Mouse (Mus musculus) urinary bladder, adult 18-20 months (tissue): ENCODE data around the gene Trappc5.

Source experiments
- DNase-seq, 2 experiments: peaks; one replicate each; pipeline ENCODE4 v3.0.0; 2022; ENCODE audit warnings: low spot score in 2 of 2, mixed read lengths in 2 of 2

Gene Trappc5

DNA sequence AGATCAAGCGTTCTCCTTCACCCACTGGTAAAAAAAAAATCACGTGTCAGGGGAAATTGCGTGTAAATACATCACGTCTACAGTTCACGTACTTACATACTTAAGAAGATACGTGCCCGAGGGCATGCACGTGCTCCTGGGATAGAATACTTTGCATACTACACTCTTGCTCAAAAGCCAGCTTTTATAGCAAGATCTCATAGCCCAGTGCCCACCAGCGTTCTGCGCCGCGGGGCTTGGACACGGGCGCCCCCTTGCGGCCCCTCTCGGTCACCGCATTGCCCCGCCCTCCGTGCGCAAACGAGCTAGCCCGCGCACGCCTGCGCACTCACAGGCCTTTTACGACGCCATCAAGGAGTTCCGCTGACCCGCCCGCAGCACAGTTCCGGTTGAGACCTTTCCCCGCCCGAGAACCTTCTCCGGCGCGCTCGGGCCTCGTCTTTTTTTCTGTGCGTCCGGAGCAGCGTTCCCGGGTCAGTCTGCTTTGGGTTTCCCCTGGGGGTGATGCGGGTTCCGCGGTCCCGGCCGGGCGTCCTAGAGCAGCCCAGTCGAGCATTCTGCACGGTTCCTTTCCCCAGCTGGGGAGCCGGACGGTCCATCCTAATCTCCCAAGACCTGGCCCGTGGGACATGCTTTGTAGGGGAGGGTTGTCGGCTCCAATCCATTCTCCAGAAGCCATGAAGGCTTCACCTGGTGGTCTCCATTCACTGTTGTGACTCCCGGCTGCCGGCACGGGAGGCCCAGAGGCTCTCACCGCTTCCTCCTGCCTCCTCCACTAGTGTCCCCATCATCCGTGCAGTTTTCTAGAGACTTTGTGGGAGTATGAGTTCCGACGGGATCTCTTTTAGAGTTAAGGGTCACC lies at the start of gene Trappc5:
Gene Trappc5 (plus strand): TSS at position 169 of the 862 bp plus-strand sequence.
- peak; percentile 86 to 91 for DNase-seq

DNA sequence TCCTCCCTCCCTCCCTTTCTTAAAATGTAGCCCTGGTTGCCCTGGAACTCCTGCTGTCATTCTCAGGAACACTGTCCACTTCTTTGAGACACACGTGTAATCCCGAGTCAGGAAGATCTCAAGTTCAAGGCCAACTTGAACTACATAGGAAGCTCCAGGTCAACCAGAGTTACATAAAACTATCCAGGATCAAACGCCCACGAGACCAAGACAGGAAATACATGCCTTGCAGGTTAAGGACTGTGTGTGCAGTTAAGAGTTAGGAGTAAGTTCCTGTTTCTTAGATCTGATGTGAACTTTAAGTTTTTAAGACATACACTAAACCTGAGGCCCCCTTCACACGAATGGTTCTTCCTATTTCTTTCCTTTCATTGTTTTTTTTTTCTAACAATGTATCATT lies 49.1 kb upstream of the Trappc5 start:
- no peak for DNase-seq

DNA sequence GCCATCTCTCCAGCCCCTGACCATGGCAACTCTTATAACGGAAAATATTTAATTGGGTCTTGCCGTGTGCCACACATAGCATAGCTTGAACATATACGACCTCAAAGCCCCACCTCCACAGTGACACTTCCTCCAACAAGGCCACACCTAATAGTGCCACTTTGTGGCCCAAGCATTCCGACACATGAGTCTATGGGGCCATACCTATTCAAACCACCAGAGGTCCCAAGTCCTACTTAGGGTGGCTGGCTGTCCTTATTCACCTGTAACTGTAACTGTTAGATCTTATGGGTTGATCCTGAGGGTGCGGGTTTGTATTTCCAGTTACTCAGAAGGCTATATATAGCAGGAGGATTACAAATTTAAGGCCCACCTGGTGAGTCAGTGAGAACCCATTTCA lies 48.1 kb upstream of the Trappc5 start:
- no peak for DNase-seq

DNA sequence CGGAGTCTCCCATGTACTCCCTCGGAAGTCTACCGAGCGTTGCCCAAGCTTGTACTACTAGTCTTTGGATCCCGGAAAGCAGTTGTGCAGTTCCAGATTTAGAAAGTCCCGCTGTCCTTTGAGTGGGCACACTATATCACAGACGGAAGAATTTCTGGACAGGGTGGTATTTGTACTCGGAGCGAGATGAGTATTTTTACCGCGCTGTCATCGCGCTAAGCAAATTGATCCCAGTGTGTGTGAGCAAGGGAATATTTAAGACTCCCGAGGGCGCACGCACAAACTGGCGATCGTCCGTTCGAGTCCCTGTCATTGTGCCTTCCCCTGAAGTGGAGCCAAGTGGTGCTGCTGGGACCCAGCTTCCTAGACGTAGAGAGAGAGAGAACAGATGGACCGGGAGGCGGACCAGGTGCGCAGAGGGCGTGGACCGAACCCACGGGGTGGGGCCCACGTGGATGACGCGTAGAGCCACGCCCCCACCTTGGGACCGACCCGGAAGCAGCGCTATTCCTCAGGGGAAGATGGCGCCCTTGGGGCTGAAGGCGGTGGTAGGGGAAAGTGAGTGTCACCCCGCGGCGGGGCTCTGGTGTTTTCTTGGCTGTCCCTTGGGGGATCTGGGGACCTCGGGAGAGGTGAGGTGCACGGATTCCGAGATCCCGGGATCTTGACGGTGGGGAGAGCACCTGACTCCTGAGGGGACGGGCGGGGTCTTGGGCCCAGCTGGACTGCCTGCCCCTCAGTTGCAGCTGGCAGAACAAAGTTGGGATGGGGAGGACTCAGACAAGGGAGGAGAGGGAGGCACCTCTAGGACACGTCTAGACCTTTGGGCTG lies 45.2 kb upstream of the Trappc5 start, which contains the start of gene Stxbp2:
Gene Stxbp2 (plus strand): TSS at position 309 of the 831 bp plus-strand sequence.
- DNase-seq: peak; percentile 74 to 77

DNA sequence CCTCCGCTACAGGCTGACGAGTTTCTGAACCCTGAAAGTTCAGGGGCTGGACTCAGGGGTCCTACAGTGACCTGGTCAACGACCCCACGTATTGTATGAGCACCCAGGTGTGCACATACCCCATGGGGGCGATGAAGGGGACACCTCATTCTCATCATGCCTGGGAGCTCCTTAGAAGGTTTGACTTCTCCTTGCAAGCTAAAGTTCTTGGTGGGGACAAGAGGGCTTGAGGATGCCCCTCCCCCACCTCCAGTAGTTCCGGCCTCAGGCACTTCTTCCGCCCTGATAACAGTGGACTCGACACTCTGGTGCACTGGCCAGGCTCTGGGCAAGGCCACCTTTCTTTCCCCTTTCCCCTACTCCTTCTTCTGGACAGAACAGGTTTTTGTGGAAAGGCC lies 44.6 kb upstream of the Trappc5 start:
- DNase-seq: peak in 1 of 2 experiments; percentile 25

DNA sequence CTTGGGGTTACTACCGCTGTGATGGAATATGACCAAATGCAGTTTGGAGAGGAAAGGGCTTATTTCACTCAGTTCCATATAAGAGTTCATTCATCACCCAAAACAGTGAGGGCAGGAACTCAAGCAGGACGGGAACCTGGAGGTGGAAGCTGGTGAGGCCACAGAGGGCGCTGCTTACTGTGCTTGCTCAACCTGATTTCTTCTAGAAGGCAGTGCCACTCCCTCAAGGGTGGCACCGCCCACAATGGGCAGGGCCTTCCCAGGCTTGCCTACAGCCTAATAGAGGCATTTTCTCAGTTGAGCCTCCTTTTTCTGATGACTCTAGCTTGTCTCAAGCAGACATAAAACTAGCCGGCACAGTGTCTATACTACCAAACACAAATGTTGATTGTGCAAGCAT lies 30.3 kb upstream of the Trappc5 start:
- peak; percentile 25 to 37 for DNase-seq

DNA sequence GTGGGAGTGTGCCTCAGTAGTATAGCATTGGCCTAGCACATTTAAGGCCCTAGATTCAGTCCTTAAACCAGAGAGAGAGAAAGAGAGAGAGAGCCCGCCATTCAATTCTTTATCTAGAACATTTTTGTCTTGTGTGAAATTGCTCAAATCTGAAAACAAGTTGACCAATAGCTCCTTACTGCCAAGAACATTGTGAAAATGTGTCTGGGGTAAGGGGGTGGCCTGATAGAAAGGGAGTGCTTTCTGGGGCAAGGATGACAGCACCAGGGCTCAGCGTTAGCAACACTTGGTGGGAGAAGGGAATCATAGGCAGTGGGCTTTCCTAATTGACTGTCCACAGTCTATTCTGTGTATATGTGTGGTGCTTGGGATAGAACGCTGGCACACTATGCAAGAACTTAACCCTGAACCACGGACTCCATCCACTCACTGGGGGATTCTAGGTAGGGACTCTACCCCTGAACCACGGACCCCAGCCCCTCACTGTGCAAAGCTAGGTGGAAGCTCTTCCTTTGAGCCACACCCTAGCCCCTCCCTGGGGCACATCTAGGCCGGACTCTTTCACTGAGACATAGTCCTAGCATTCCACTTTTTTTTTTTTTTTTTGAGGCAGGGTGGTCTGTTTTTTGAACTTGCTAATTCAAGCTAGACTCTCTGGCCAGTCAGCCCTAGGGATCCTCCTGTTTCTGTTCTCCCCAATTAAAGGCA lies 29.1 kb upstream of the Trappc5 start:
- DNase-seq: no peak

DNA sequence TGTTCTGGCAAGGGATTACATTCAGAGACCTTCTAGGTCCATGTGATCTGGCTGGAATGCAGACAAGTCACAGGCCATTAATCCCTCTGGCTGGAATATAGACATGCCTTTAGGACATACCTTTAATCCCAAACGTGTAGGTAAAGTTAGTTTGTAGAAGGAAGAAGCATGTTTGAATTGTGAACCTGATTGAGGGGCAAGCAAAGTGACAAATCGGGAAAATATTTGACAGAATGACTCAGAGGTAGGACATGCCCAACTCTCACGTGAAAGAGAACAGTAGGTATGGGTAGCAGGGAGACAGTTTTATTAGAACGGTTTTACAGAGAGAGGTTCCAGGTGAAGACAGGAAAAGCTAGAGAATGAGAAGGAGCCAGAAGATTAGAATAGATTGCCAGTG lies 28.5 kb upstream of the Trappc5 start:
- no peak for DNase-seq

DNA sequence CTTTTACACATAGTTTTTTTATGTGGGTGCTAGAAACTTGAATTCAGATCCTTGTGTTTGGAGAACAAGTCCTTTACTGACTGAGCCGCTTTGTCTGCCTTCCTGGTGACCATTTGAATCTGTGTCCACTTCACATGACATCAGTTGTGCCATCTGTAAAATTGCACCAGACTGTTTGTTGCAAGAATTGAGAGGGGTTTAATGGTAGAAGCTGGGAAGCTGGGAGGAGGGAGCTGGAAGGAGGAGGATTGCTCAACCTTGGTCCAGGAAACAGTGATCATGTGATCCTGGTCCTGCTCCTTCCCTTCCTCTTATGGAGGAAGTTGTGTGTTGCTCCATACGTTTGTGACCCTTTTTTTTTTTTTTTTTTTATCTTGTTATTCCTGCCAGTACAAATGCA lies 27.8 kb upstream of the Trappc5 start:
- no peak for DNase-seq

DNA sequence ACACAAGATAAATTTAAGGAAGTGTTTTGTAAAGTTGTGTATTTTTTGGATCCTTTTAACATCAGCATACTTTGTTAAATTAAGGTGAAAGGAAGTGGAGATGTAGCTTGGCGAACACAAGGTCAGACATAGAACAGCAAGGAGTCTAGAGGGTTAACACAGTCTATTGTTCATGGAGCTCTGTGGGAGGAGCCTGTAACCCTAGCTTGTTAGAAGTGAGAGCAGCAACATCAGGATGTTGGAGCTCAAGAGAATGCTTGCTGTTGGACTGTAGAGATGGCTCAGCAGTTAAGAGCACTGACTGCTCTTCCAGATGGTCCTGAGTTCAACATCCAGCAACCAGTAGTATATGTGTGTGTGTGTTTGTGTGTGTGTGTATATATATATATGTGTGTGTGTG lies 27.1 kb upstream of the Trappc5 start:
- DNase-seq: no peak

DNA sequence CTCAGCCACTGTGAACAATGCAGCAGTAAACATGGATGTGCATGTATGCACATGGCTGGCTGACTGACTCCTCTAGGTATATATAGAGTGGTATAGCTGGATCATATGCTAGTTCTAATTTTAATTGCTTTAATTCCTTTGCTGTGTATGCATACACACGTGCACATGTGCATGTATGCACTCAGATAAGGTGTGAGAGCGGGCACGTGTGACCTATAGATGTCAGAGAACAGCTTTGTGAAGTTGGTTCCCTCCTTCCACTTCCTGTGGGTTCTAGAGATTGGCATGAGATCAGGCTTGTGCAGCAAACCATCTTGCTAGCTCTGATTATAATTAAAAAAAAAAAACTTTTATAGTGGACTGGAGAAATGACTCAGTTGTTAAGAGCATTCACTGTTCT lies 23.3 kb upstream of the Trappc5 start:
- DNase-seq: no peak

DNA sequence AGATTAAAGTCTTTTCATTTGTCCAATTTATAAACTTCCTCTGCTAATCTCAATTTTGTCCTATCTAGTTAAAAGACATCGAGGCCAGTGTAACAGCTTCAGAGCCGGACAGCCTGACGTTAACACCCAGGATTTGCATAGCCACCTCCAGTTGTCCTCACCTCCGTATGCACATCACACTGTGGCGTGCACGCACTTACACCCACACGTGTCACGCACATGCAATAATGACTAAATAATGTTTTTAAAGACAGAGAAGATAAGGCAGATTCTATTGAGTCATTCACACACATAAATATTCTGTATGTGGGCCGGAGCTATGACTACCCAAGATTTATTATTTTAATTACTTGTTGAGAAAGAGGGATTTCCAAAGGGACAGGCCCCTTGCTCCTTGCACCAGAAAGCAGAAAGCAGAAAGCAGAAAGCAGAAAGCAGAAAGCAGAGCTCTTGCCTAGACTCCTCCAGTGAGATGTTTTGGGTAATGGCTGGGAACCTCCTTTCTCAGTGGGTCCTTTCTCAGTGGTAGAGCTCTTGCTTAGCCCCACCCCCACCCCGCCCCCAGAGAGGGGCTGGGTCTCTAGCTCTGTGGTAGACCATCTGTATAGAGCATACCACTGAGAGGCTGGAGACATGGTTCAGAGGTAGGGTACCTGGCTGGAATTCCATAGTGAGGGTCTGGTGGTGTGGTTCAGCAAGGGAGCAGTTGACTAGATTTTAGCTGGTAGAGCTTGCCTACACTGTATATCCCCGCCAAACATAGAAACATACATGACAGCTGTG lies 21.2 kb upstream of the Trappc5 start:
- DNase-seq: no peak

DNA sequence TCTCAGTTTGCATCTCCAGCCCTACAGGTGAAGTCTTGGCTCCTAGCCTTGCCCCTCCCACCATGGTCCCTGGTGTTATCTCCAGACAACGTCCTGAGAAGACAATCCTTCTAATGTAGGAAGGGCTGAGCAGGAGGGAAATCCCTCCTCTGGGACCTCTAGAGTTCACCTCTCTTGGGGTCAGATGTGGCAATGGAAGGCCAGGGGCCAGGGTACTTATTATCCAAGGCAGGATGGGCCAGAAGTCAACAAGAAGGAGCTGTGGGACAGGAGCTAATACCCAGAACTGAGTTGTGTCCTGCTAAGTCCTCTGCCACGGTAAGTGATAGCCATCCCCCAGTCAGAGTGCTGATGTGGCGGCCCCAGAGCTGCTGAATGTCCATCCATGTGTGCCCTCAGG lies 20.6 kb upstream of the Trappc5 start, which contains the start of gene Retn:
Gene Retn (plus strand): TSS at position 245 of the 400 bp plus-strand sequence.
- no peak for DNase-seq

DNA sequence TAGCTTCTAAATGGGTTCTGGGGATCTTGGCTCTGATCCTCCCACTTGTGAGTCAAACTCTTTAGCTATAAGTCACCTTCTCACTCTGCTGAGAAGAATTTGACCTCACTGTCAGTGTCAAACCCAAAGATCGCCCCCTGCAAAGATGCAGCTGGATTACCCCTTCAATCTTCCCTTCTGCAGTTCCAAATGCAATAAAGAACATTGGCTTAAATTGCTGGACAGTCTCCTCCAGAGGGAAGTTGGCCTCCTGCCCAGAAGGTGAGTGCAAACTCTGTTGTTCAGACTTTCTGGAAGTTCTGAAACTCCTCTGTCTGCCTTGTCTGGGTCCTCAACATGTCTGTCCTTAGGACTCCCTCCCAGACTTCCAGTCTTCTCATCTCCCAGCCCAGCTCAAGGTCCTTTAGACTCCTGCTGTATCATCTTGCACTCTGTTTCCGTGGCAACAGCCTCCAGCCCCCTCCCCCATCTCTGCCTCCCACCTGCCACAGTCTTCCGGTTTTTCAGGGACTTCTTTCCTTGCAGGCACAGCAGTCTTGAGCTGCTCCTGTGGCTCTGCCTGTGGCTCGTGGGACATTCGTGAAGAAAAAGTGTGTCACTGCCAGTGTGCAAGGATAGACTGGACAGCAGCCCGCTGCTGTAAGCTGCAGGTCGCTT lies 19.2 kb upstream of the Trappc5 start:
- DNase-seq: no peak

DNA sequence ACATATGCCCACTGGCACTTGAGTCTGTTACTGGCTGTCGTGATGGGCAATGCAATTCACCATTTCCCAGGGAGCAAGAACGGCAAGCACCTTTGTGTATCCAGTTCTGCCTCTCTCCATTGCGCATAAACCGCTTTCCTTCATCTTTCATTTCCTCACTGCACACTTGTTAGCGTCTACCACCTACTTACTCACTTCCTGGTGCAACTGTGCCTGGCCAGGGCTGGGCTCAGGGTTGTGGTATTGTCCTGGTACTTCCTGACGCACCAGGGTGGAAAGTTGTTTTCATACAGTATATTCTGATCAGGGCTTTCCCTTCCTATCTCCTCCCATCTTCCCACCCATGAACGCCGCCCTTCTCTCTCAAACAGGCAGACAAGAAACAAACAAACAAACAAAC lies 15.2 kb upstream of the Trappc5 start:
- DNase-seq: no peak

DNA sequence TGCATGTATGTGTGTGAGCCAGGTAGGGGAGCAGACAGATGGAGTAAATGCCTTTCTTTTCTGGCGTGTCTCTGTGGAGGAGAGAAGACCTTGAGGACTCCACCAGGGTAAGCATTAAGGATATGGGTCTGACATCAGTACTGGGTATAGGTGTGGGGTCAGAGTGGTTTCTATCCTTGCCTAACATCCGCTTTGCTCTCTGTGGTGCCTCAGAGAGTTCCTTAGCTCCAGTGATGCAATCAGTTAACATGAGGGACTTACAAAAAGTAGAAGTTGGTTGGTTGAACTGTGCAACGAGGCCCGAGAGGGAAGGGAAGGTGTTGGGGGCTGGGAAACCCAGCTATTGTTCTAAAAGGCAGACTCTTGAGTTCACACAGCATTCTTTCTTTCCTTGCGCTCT lies 11.7 kb upstream of the Trappc5 start:
- DNase-seq: no peak

DNA sequence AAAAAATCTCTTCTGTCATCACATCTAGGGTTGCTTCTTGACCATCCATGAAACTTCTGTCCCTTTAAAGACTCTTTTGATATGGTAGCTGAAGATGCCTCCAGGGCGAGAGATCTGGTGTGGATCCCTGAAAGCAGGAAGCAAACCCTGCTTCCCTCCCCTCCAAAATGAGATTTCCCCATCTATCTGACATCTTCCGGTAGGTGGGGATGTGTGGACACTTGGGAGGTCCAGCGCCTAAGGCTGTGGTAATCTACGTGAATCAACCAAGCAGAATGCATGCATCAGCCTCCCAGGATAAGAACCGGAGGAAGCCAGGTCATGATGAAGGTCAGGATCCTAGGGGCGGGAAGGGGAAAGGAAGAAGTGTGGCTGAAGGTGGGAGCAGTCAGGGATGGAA lies 10.6 kb upstream of the Trappc5 start, which contains the start of gene Mcemp1:
Gene Mcemp1 (plus strand): TSS at position 248 of the 400 bp plus-strand sequence.
- DNase-seq: no peak

DNA sequence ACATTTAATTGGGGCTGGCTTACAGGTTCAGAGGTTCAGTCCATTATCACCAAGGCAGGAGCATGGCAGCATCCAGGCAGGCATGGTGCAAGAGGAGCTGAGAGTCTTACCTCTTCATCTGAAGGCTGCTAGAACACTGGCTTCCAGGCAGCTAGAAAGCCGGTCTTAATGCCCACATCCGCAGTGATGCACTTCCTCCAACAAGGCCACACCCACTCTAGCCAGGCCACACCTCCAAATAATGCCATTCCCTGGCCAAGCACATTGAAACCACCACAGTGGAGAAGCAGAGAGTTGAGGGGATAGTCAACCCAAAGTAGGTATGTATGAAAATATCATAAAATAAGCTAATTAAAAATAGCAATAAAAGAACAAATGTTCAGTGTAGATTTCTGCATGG lies 5.7 kb upstream of the Trappc5 start:
- DNase-seq: peak in 1 of 2 experiments; percentile 11

DNA sequence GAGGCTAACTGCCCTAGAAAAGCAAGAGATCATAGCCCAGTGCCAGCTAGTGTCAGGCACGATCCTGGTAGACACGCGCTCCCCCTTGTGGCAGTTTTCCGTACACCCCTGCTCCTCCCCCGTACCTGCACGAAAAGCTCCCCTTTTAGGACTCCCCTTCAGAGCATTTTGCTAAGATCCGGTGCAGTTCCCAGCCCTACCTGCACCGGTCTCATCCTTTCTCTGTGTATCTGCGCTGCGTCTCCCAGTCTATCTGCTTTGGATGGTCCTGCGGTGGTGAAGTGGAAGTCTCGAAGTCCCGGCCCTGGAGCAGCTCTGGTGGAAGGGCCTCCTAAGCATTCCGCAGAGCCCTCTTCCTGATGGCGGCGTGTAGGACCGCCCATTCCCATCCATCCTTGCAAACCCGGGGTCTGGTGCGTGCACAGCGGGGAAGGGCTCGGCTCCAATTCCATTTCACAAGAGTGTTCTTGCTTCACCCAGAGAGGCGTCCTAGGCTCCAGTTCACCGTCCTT lies 4.1 kb upstream of the Trappc5 start, which contains the start of gene Fcor:
Gene Fcor (minus strand): TSS at position 383 of the 512 bp plus-strand sequence.
- DNase-seq: peak; percentile 72 to 76

DNA sequence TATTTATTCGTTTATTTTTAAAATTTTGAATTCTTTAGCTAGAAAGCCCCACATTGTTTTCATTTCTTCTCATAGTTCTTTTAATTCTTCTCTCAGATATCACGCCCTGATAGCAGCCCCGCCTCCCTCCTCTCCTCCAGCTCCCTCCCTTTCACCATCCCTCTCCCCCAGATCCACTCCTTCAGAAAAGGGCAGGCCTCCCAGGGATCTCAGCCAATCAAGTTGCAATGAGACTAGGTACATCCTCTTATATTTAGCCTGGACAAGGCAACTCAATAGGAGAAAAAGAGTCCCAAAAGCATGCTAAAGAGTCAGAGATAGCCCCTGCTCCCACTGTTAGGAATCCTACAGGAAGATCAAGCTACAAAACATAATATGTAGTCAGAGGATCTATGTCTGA lies 1.4 kb upstream of the Trappc5 start:
- DNase-seq: no peak
